Mouse (Mus musculus) CH12.LX (cell line): ENCODE measurements around the gene Sucnr1. TPM values are rescaled to one million over a fixed set of nuclear protein-coding genes. Genes with fewer than 3 reads are reported as not detected.

Source experiments
- DNase-seq: peaks from one replicate; pipeline ENCODE4 v3.0.0-alpha.2; 2013; ENCODE audit errors: extremely low read depth
- H3K27ac ChIP-seq: 2 replicates; pipeline ENCODE4 v1.5.1; 2012; ENCODE audit warnings: low read depth, mild to moderate bottlenecking, control low read depth, moderate library complexity; ENCODE audit not compliant: insufficient read depth
- H3K27me3 ChIP-seq: replicated peaks from 2 replicates; pipeline ENCODE3; 2012; ENCODE audit warnings: inconsistent platforms
- H3K36me3 ChIP-seq, 2 experiments: replicated peaks in 1 of 2; 2 replicates each; pipeline versions ENCODE3 to v1.6.1; 2012; ENCODE audit warnings: inconsistent platforms in 1 of 2, low read length in 1 of 2, mild to moderate bottlenecking in 1 of 2, mixed read lengths in 1 of 2, moderate library complexity in 1 of 2; ENCODE audit not compliant: control insufficient read depth in 1 of 2, insufficient read depth in 1 of 2
- H3K4me1 ChIP-seq, 2 experiments: 2 replicates each; pipeline ENCODE4 v1.6.1; 2012; ENCODE audit warnings: inconsistent platforms in 1 of 2, moderate library complexity in 1 of 2; ENCODE audit not compliant: insufficient read depth in 2 of 2, control insufficient read depth in 1 of 2
- H3K4me2 ChIP-seq: 2 replicates; pipeline ENCODE4 v1.6.1; 2012; ENCODE audit warnings: low read depth, mild to moderate bottlenecking, control low read depth; ENCODE audit not compliant: poor library complexity, insufficient read depth, severe bottlenecking
- H3K4me3 ChIP-seq, 3 experiments: fragments of 150-350 bp in 1 of 3; sonication (generic) in 1 of 3; replicated peaks in 1 of 3; 2 replicates each; pipeline versions ENCODE3 to v1.5.1; 2011 to 2012; ENCODE audit warnings: low read depth in 2 of 3, low read length in 2 of 3, mild to moderate bottlenecking in 2 of 3, moderate library complexity in 2 of 3, control low read depth in 1 of 3, improper control_type of control experiment in 1 of 3, inconsistent platforms in 1 of 3, mixed read lengths in 1 of 3; ENCODE audit not compliant: poor library complexity in 1 of 3
- H3K79me2 ChIP-seq: replicated peaks from 2 replicates; pipeline ENCODE4 v1.6.1; 2012; ENCODE audit warnings: mild to moderate bottlenecking, moderate library complexity; ENCODE audit not compliant: control insufficient read depth, poor library complexity, insufficient read depth, severe bottlenecking; ENCODE audit errors: extremely low read depth
- H3K9ac ChIP-seq: 2 replicates; pipeline ENCODE4 v1.6.1; 2012; ENCODE audit warnings: low read depth, mild to moderate bottlenecking, control low read depth, moderate library complexity; ENCODE audit not compliant: insufficient read depth
- H3K9me3 ChIP-seq: replicated peaks from 2 replicates; pipeline ENCODE3; 2012; ENCODE audit warnings: low read length, inconsistent platforms, mixed read lengths
- BHLHE40 ChIP-seq: IDR thresholded peaks from 2 replicates; pipeline ENCODE4 v1.6.1; 2011; ENCODE audit warnings: mild to moderate bottlenecking, low read depth, low read length, improper control_type of control experiment
- CHD1 ChIP-seq: IDR thresholded peaks from 2 replicates; pipeline ENCODE4 v1.6.1; 2012; ENCODE audit warnings: low read depth, low read length, improper control_type of control experiment, inconsistent platforms
- CHD2 ChIP-seq: IDR thresholded peaks from 2 replicates; pipeline ENCODE4 v1.6.1; 2011; ENCODE audit warnings: low read length, improper control_type of control experiment
- ELF1 ChIP-seq: IDR thresholded peaks from 2 replicates; pipeline ENCODE4 v1.6.1; 2014; ENCODE audit warnings: low read depth, mild to moderate bottlenecking, inconsistent platforms, low read length, improper control_type of control experiment
- EP300 ChIP-seq: IDR thresholded peaks from 2 replicates; pipeline ENCODE4 v1.6.1; 2011; ENCODE audit warnings: low read length, improper control_type of control experiment
- ETS1 ChIP-seq: conservative IDR thresholded peaks from 2 replicates; pipeline ENCODE4 v1.6.1; 2012; ENCODE audit warnings: low read depth, mild to moderate bottlenecking, inconsistent platforms, low read length, improper control_type of control experiment, moderate library complexity
- GABPA ChIP-seq: IDR thresholded peaks from 2 replicates; pipeline ENCODE4 v1.6.1; 2012; ENCODE audit warnings: low read depth, low read length, improper control_type of control experiment, inconsistent platforms; ENCODE audit not compliant: insufficient replicate concordance
- HCFC1 ChIP-seq: IDR thresholded peaks from 2 replicates; pipeline ENCODE4 v1.6.1; 2012; ENCODE audit warnings: low read depth, mild to moderate bottlenecking, inconsistent platforms, low read length, improper control_type of control experiment
- IRF4 ChIP-seq: IDR thresholded peaks from 2 replicates; pipeline ENCODE4 v1.6.1; 2014; ENCODE audit warnings: low read depth, mild to moderate bottlenecking, inconsistent platforms, low read length, improper control_type of control experiment
- JUN ChIP-seq: IDR thresholded peaks from 2 replicates; pipeline ENCODE4 v1.6.1; 2011; ENCODE audit warnings: low read depth, mild to moderate bottlenecking, low read length, improper control_type of control experiment, moderate library complexity; ENCODE audit not compliant: insufficient read depth
- KAT2A ChIP-seq: IDR thresholded peaks from 2 replicates; pipeline ENCODE4 v1.6.1; 2012; ENCODE audit warnings: low read length, improper control_type of control experiment, inconsistent platforms; ENCODE audit not compliant: insufficient replicate concordance
- MAFK ChIP-seq: IDR thresholded peaks from 2 replicates; pipeline ENCODE4 v1.6.1; 2011; ENCODE audit warnings: low read length, improper control_type of control experiment; ENCODE audit not compliant: insufficient replicate concordance
- MAZ ChIP-seq: IDR thresholded peaks from 2 replicates; pipeline ENCODE4 v1.6.1; 2012; ENCODE audit warnings: low read depth, mild to moderate bottlenecking, inconsistent platforms, low read length, improper control_type of control experiment, moderate library complexity
- MEF2A ChIP-seq: IDR thresholded peaks from 2 replicates; pipeline ENCODE4 v1.6.1; 2014; ENCODE audit warnings: low read depth, mild to moderate bottlenecking, inconsistent platforms, low read length, improper control_type of control experiment, borderline replicate concordance
- MYC ChIP-seq: IDR thresholded peaks from 2 replicates; pipeline ENCODE4 v1.6.1; 2011; ENCODE audit warnings: low read depth, mild to moderate bottlenecking, improper control_type of control experiment, low read length
- NRF1 ChIP-seq: IDR thresholded peaks from 2 replicates; pipeline ENCODE4 v1.6.1; 2014; ENCODE audit warnings: low read depth, mild to moderate bottlenecking, inconsistent platforms, low read length, improper control_type of control experiment, moderate library complexity
- POLR2AphosphoS2 ChIP-seq: IDR thresholded peaks from 2 replicates; pipeline ENCODE4 v1.6.1; 2011; ENCODE audit warnings: low read depth, low read length, improper control_type of control experiment
- RAD21 ChIP-seq: IDR thresholded peaks from 2 replicates; pipeline ENCODE4 v1.6.1; 2011; ENCODE audit warnings: low read depth, mild to moderate bottlenecking, low read length, improper control_type of control experiment, moderate library complexity
- RCOR1 ChIP-seq: conservative IDR thresholded peaks from 2 replicates; pipeline ENCODE4 v1.6.1; 2012; ENCODE audit warnings: low read depth, mild to moderate bottlenecking, inconsistent platforms, low read length, improper control_type of control experiment
- SMC3 ChIP-seq: IDR thresholded peaks from 2 replicates; pipeline ENCODE4 v1.6.1; 2011; ENCODE audit warnings: low read depth, low read length, improper control_type of control experiment
- TBP ChIP-seq: conservative IDR thresholded peaks from 2 replicates; pipeline ENCODE4 v1.6.1; 2011; ENCODE audit warnings: low read depth, low read length, improper control_type of control experiment
- TCF12 ChIP-seq: IDR thresholded peaks from 2 replicates; pipeline ENCODE4 v1.6.1; 2014; ENCODE audit warnings: low read depth, mild to moderate bottlenecking, inconsistent platforms, low read length, improper control_type of control experiment
- USF2 ChIP-seq: conservative IDR thresholded peaks from 2 replicates; pipeline ENCODE4 v1.6.1; 2011; ENCODE audit warnings: low read depth, low read length, improper control_type of control experiment
- ZC3H11A ChIP-seq: IDR thresholded peaks from 2 replicates; pipeline ENCODE4 v1.6.1; 2012; ENCODE audit warnings: low read depth, mild to moderate bottlenecking, inconsistent platforms, low read length, improper control_type of control experiment
- ZKSCAN1 ChIP-seq: IDR thresholded peaks from 2 replicates; pipeline ENCODE4 v1.6.1; 2012; ENCODE audit warnings: low read depth, inconsistent platforms, low read length, improper control_type of control experiment, borderline replicate concordance
- ZMIZ1 ChIP-seq: IDR thresholded peaks from 2 replicates; pipeline ENCODE4 v1.6.1; 2012; ENCODE audit warnings: low read depth, mild to moderate bottlenecking, inconsistent platforms, low read length, improper control_type of control experiment
- ZNF384 ChIP-seq: IDR thresholded peaks from 2 replicates; pipeline ENCODE4 v1.6.1; 2012; ENCODE audit warnings: low read depth, low read length, improper control_type of control experiment, inconsistent platforms
- dilution Hi-C: fragments of 300-500 bp; cut with MboI; formaldehyde crosslinking; loops from 2 replicates; pipeline ENCODE4 v1.14.3; 2020; ENCODE audit warnings: low sequenced_read_pairs; ENCODE audit not compliant: extremely low pct_unique_long_range_greater_than_20kb, extremely low pct_ligation_motif_present
- in situ Hi-C: fragments of 300-500 bp; cut with MboI; formaldehyde crosslinking; loops from 3 replicates; pipeline ENCODE4 v1.14.3; 2019; ENCODE audit warnings: low sequenced_read_pairs, low pct_ligation_motif_present, low pct_unique_long_range_greater_than_20kb, mixed read lengths
- polyA plus RNA-seq: library from polyadenylated mRNA; unstranded; fragments of >175 nt; gene quantifications from 2 replicates; pipeline ENCODE4 v1.2.1, GENCODE M21; 2012; ENCODE audit warnings: low read depth; ENCODE audit not compliant: insufficient read length
- total RNA-seq, 2 experiments: library from RNA; depleted of rRNA; stranded (reverse); fragments of 300-350 nt in 1 of 2; fragments of >200 nt in 1 of 2; gene quantifications; 2 replicates each; pipeline ENCODE4 v1.2.3; 2012 to 2014

Sucnr1 gene
- total and polyA plus RNA-seq, 3 experiments, result not detected

DNA sequence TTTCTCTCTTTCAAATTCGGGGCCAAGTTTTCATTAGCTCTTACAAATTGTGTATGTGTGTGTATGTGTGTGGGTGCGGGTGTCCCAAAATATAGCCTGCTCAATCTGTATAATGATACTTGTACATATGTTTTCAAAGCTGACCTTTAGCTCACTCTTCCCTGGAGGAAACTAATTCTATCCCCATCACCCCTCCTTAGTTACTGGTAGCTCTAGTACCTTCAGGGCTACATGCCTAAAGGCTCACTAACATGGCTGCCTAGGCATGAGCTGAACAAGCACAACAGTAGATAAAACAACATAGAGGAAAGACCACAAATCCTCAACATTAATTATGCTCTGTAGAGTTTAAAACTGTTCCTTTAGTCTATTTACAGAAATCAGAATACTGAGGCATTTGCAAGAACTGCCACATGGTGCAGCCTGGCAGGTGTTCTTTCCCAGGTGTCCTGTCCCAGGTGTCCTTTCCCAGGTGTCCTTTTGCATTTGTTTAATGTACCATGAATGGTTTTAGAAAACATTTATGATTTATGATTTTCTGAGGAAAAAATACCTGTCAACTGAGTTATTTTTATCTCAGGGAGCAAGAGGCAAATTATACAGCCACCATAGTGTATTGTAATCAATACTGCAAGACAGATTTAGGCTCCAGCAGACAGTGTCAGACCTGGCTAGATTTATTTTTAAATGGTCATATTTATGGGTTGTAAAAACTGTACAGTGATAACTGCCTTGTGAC lies 24.4 kb upstream of the Sucnr1 start:
- no peaks in the 10 kb centered on the region for H3K36me3 ChIP-seq
- DNase-seq, result no peak
- no peak overlapping the region for H3K4me3 ChIP-seq
- no peak overlapping the region for H3K9ac ChIP-seq
- H3K9me3 ChIP-seq, result no peaks in the 10 kb centered on the region
- in situ Hi-C loops, result no loop called here
- no peak for TF ChIP-seq CHD2
- no peak for TF ChIP-seq ZKSCAN1
- TF ChIP-seq USF2, result no peak
- no peak for TF ChIP-seq ZC3H11A
- no peak for TF ChIP-seq CHD1
- no peak for TF ChIP-seq ZNF384
- no peak for TF ChIP-seq RCOR1
- TF ChIP-seq MEF2A, result no peak
- TF ChIP-seq MYC, result no peak
- no peak for TF ChIP-seq ETS1
- TF ChIP-seq EP300, result no peak
- TF ChIP-seq HCFC1, result no peak
- no peak for TF ChIP-seq IRF4
- no peak for TF ChIP-seq ELF1
- TF ChIP-seq ZMIZ1, result no peak
- no peak for TF ChIP-seq SMC3
- no peaks in the 10 kb centered on the region for H3K27me3 ChIP-seq
- dilution Hi-C loops, result no loop called here
- H3K79me2 ChIP-seq, result no peaks in the 10 kb centered on the region
- H3K4me1 ChIP-seq, result no peaks in the 10 kb centered on the region
- no peak overlapping the region for H3K4me2 ChIP-seq
- H3K27ac ChIP-seq, result no peak overlapping the region

DNA sequence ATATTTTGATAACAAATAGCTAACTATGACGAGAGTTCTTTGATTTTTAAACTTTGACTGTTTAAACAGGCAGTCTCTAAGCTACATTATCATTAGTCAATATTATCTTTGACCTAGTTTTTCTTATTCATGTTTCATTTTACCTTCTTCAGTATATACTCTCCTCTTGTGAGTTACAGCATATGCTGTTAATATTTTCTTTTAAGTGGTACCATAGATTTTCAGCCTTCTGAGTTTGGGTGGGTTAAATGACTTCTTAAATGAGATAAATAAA lies 23.9 kb upstream of the Sucnr1 start:
- Histone ChIP-seq H3K9ac (no peak overlapping the region), H3K27ac (no peak overlapping the region), H3K79me2 (no peaks in the 10 kb centered on the region), H3K36me3 (no peaks in the 10 kb centered on the region), H3K4me1 (no peaks in the 10 kb centered on the region), H3K27me3 (no peaks in the 10 kb centered on the region), H3K4me3 (no peak overlapping the region), H3K9me3 (no peaks in the 10 kb centered on the region), H3K4me2 (no peak overlapping the region)
- dilution Hi-C loops (no loop called here), in situ Hi-C loops (no loop called here)
- DNase-seq, result no peak
- TF ChIP-seq MAFK (no peak), KAT2A (no peak), TCF12 (no peak), ZNF384 (no peak), BHLHE40 (no peak), RCOR1 (no peak), MYC (no peak), USF2 (no peak), MAZ (no peak), GABPA (no peak), POLR2AphosphoS2 (no peak), NRF1 (no peak), RAD21 (no peak), SMC3 (no peak), TBP (no peak), JUN (no peak), IRF4 (no peak)
